Mouse (Mus musculus) testis, adult 2 months (tissue): ENCODE measurements at regions not wholly inside any gene's neighbourhood (a gene's known extent, or its start where the extent isn't known, plus 50 kb on each side); places are given as distances from the start of the nearest gene placed in this dataset.

Experiments used
- CTCF ChIP-seq: fragments of 200-500 bp; IDR thresholded peaks from 2 replicates; pipeline ENCODE4 v1.5.1; 2012; ENCODE audit warnings: low read depth, mild to moderate bottlenecking, inconsistent platforms, low read length, moderate library complexity; ENCODE audit not compliant: control insufficient read depth, insufficient read depth, insufficient replicate concordance
- POLR2A ChIP-seq: fragments of 200-500 bp; IDR thresholded peaks from 2 replicates; pipeline ENCODE4 v1.6.1; 2012; ENCODE audit warnings: low read depth, mild to moderate bottlenecking, inconsistent platforms, low read length, moderate library complexity; ENCODE audit not compliant: control insufficient read depth

DNA sequence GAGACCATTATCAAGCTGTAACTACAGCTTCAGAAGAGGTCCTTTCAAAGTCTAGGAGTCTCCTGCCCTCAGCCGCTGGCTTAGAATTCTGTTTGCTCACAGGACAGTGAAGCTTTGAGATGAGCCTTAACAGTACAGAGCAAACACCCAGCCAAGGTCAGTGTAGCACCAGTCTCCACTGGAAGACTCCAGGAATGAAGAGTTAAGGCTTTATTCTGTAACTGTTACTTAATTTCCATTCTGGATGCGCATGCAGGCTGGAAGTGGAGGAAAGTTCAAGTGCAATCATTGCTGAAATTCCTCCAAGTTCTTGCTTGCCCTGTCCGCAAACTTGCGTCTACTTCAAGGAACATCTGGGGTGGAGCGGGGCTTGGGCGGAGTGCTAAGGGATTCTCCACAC, 106.6 kb downstream of the Mrm1 start:
- TF ChIP-seq POLR2A = no peak
- no peak for TF ChIP-seq CTCF
